Mouse (Mus musculus): ENCODE data around the gene Cactin. TPM values are rescaled to one million over a fixed set of nuclear protein-coding genes. Genes with fewer than 3 reads are reported as not detected.
A peak's percentile ranks its signal among the peaks of the same experiment; 100 is the strongest.

Gene Cactin
- polyA plus RNA-seq, 1 experiment, result 18.2 TPM

DNA sequence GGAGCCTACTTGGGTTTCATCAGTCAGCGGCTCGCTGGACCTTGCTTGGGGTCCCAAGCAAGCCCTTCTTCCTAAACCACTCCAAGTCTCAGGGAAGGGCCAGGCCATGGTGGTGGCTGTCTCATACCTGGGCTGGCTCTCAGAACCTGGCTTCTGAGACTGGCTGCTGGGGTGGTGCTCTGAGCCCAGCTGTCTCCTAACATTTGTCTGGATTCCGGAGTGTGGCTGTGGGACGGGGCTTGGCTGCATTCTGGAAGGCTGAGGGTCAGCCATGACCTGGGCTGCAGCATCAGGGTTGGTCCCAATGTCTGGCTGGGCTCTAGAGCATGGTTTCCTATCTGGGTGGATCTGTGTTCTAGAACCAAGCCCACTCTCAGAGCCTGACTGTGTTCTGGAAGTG lies 15.7 kb downstream of the Cactin start:
- no peaks in the 10 kb centered on the region for H3K27me3 ChIP-seq (ENCODE audit: control insufficient read depth, insufficient read depth, low read length, poor library complexity, severe bottlenecking)
- H3K4me3 ChIP-seq (ENCODE audit: low read depth, low read length), result no peak overlapping the region
- H3K27ac ChIP-seq (ENCODE audit: insufficient read depth, low read length), result no peak overlapping the region

DNA sequence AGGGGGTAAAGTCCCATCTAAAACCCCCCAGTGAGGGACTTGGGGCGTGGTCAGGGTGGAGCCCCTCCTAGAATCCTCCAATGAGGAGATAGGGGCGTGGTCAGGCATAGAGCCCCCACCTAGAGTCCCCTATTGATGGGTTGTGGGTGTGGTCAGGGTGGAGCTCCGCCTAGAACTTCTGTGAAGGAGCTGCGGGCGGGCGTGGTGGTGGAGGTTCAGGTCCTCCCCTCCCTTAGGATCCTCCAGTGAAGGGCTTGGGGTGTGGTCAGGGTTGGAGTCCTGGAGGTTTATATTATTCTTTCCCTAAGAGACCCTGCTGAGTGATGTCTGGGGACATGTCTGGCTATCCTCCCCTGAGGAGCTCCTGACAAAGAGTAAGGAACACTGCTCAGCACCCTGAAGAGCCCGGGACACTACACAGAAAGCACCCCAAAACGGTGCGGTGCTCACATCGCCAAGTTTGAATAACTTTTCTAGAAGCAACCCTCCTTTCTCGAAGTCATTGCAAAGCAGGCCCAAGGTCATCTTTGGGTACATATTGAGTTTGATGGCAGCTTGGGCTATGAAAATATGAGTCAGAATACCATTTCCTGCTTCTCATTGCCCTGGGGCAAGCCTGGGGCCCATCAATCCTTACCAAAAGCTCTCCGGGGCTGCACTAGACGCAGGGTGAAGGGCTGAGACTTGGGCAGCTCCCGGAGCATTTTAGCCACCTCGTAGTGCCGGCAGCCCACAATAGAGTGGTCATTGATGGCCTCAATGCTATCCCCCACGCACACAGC lies 19.8 kb downstream of the Cactin start:
- H3K36me3 ChIP-seq (ENCODE audit: control insufficient read depth, insufficient read depth, low read length, poor library complexity, severe bottlenecking), result no peaks in the 10 kb centered on the region
- H3K4me1 ChIP-seq (ENCODE audit: control insufficient read depth, insufficient read depth, low read length), result peaks cover 9% of the 10 kb centered on the region
- TF ChIP-seq POLR2A (IDR thresholded peaks at IDR 0.05; ENCODE audit: insufficient read depth, low read length), result no peak
- TF ChIP-seq EP300 (IDR thresholded peaks at IDR 0.05; ENCODE audit: insufficient read depth, low read depth, low read length), result peak; percentile 7; the same call in 1 of the 2 replicates
- H3K27ac ChIP-seq (ENCODE audit: insufficient read depth, low read length), result peak overlapping the region; percentile 86
- peaks cover 7% of the 10 kb centered on the region for H3K27me3 ChIP-seq (ENCODE audit: control insufficient read depth, insufficient read depth, low read length, poor library complexity, severe bottlenecking)
- no peaks in the 10 kb centered on the region for H3K9me3 ChIP-seq (replicated peaks; ENCODE audit: control insufficient read depth, insufficient read depth, low read length, poor library complexity, severe bottlenecking)
- H3K9ac ChIP-seq (ENCODE audit: low read depth, poor library complexity, severe bottlenecking), result peak overlapping the region; percentile 43
- no peak overlapping the region for H3K4me3 ChIP-seq (ENCODE audit: low read depth, low read length)

More for the DNA sequence above, 15.7 kb downstream of the Cactin start:
- Histone ChIP-seq H3K9ac (ENCODE audit: low read depth, poor library complexity, severe bottlenecking) (no peak overlapping the region), H3K9me3 (replicated peaks; ENCODE audit: control insufficient read depth, insufficient read depth, low read length, poor library complexity, severe bottlenecking) (no peaks in the 10 kb centered on the region), H3K36me3 (ENCODE audit: control insufficient read depth, insufficient read depth, low read length, poor library complexity, severe bottlenecking) (no peaks in the 10 kb centered on the region), H3K4me1 (ENCODE audit: control insufficient read depth, insufficient read depth, low read length) (peaks cover 9% of the 10 kb centered on the region)
- TF ChIP-seq POLR2A (IDR thresholded peaks at IDR 0.05; ENCODE audit: insufficient read depth, low read length) (no peak), EP300 (IDR thresholded peaks at IDR 0.05; ENCODE audit: insufficient read depth, low read depth, low read length) (no peak), CTCF (IDR thresholded peaks at IDR 0.05; ENCODE audit: low read depth, low read length) (no peak)

- Histone ChIP-seq H3K27ac (ENCODE audit: insufficient read depth, low read length) (peak overlapping the region; percentile 86), H3K4me3 (ENCODE audit: low read depth, low read length) (no peak overlapping the region), H3K9me3 (replicated peaks; ENCODE audit: control insufficient read depth, insufficient read depth, low read length, poor library complexity, severe bottlenecking) (no peaks in the 10 kb centered on the region), H3K36me3 (ENCODE audit: control insufficient read depth, insufficient read depth, low read length, poor library complexity, severe bottlenecking) (no peaks in the 10 kb centered on the region), H3K4me1 (ENCODE audit: control insufficient read depth, insufficient read depth, low read length) (peaks cover 9% of the 10 kb centered on the region), H3K27me3 (ENCODE audit: control insufficient read depth, insufficient read depth, low read length, poor library complexity, severe bottlenecking) (peaks cover 7% of the 10 kb centered on the region), H3K9ac (ENCODE audit: low read depth, poor library complexity, severe bottlenecking) (peak overlapping the region; percentile 43)
- TF ChIP-seq CTCF (IDR thresholded peaks at IDR 0.05; ENCODE audit: low read depth, low read length) (peak; percentile 82), EP300 (IDR thresholded peaks at IDR 0.05; ENCODE audit: insufficient read depth, low read depth, low read length) (no peak), POLR2A (IDR thresholded peaks at IDR 0.05; ENCODE audit: insufficient read depth, low read length) (no peak)
These were observed 20.5 kb downstream of the Cactin start for GRCm38 (mm10) chr10:81341333-81341949.

DNA sequence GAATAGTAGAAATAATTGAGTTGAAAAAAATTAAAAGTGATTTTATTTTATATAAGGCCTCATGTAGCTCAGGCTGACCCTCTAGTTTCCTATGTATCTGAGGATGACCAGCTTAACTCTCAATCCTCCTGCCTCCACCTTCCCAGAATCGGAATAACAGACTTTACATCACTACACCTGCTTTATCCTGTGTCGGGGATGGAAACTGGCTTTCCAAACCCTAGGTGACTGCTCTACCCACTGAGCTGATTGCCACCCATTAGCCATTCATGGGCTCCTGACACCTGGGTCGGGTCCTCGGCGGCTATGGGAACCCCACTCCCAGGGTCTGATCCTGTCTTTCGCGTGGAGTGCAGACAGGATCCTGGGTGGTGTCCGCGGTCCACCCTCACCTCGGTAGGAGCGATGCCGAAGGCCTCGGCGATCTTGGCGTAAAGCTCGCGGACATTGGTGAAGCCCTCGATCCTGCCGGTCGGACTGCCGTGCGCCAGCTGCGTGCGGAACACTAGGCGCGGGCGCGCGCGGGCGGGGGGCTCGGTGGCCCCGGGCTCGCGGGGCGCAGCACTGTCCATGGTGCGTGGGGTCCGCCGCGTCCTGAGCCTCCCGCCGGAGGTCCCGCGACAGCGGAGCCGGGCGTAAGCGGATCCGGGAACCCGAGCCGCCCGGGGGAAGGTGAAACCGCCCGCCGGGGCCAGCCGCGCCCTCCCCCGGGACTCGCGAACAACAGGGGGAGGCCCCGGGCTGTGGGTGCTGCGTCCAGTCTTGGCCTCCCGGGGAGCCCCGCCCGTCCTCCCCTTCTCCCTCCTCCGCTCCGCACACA lies 22.0 kb downstream of the Cactin start, which contains the start of gene Gipc3:
Gipc3 (minus strand) TSS at position 581 of the 820 bp plus-strand sequence.
- no peaks in the 10 kb centered on the region for H3K36me3 ChIP-seq (ENCODE audit: control insufficient read depth, insufficient read depth, low read length, poor library complexity, severe bottlenecking)
- no peaks in the 10 kb centered on the region for H3K9me3 ChIP-seq (replicated peaks; ENCODE audit: control insufficient read depth, insufficient read depth, low read length, poor library complexity, severe bottlenecking)
- H3K27ac ChIP-seq (ENCODE audit: insufficient read depth, low read length), result no peak within 1 kb of the TSS
- no peak for TF ChIP-seq CTCF (IDR thresholded peaks at IDR 0.05; ENCODE audit: low read depth, low read length)
- H3K4me1 ChIP-seq (ENCODE audit: control insufficient read depth, insufficient read depth, low read length), result peaks cover 9% of the 10 kb centered on the region
- peak within 1 kb of the TSS; percentile 52 for H3K4me3 ChIP-seq (ENCODE audit: low read depth, low read length)
- peak within 1 kb of the TSS; percentile 60 for H3K9ac ChIP-seq (ENCODE audit: low read depth, poor library complexity, severe bottlenecking)
- H3K27me3 ChIP-seq (ENCODE audit: control insufficient read depth, insufficient read depth, low read length, poor library complexity, severe bottlenecking), result peaks cover 7% of the 10 kb centered on the region

- TF ChIP-seq CTCF (IDR thresholded peaks at IDR 0.05; ENCODE audit: low read depth, low read length), result no peak
- Histone ChIP-seq H3K36me3 (ENCODE audit: control insufficient read depth, insufficient read depth, low read length, poor library complexity, severe bottlenecking) (0 out of 2 replicates have a peak, but pooled peaks cover 3% of the 10 kb centered on the region), H3K4me3 (ENCODE audit: low read depth, low read length) (no peak overlapping the region), H3K27me3 (ENCODE audit: control insufficient read depth, insufficient read depth, low read length, poor library complexity, severe bottlenecking) (peaks cover 7% of the 10 kb centered on the region), H3K4me1 (ENCODE audit: control insufficient read depth, insufficient read depth, low read length) (peaks cover 11% of the 10 kb centered on the region), H3K9me3 (replicated peaks; ENCODE audit: control insufficient read depth, insufficient read depth, low read length, poor library complexity, severe bottlenecking) (no peaks in the 10 kb centered on the region), H3K9ac (ENCODE audit: low read depth, poor library complexity, severe bottlenecking) (no peak overlapping the region), H3K27ac (ENCODE audit: insufficient read depth, low read length) (no peak overlapping the region)
These were observed 23.7 kb downstream of the Cactin start for GRCm38 (mm10) chr10:81344421-81345161.

Measured in ES-Bruce4 (cell line).